Mouse (Mus musculus) forebrain, postnatal 0 days (tissue): ENCODE measurements around the gene Gm21783. TPM values are rescaled to one million over a fixed set of nuclear protein-coding genes. Genes with fewer than 3 reads are reported as not detected.
"Not testable (repeated sequence)": the region's sequence is repeated elsewhere in the genome, so short reads cannot be mapped to it uniquely, and the experiment has no call there.

Experiments
- ATAC-seq: fragments of 200-750 bp; cut with Nextera tagmentation; 2 replicates; pipeline ENCODE4 v1.8.0; 2017; ENCODE audit warnings: mild to moderate bottlenecking, moderate library complexity
- DNase-seq: peaks from one replicate; pipeline ENCODE4 v3.0.0-alpha.2; 2015
- H3K27ac ChIP-seq: fragments of 300-500 bp; sonication (generic); 2 replicates; pipeline ENCODE4 v1.5.1; 2014; ENCODE audit warnings: low read depth, mild to moderate bottlenecking, antibody characterized with exemption, low read length, moderate library complexity, mixed read lengths
- H3K27me3 ChIP-seq: fragments of 300-500 bp; sonication (generic); 2 replicates; pipeline ENCODE4 v1.6.1; 2014; ENCODE audit warnings: mild to moderate bottlenecking, low read length, mixed read lengths; ENCODE audit not compliant: insufficient read depth
- H3K36me3 ChIP-seq: fragments of 300-500 bp; sonication (generic); 2 replicates; pipeline ENCODE4 v1.6.1; 2014; ENCODE audit warnings: mild to moderate bottlenecking, moderate library complexity; ENCODE audit not compliant: insufficient read depth
- H3K4me1 ChIP-seq: fragments of 300-500 bp; sonication (generic); 2 replicates; pipeline ENCODE4 v1.6.1; 2014; ENCODE audit warnings: antibody characterized with exemption; ENCODE audit not compliant: insufficient read depth
- H3K4me2 ChIP-seq: fragments of 300-500 bp; sonication (generic); 2 replicates; pipeline ENCODE4 v1.6.1; 2014; ENCODE audit warnings: low read depth, mild to moderate bottlenecking, moderate library complexity
- H3K4me3 ChIP-seq: fragments of 300-500 bp; sonication (generic); 2 replicates; pipeline ENCODE4 v1.5.1; 2014; ENCODE audit warnings: low read depth, low read length, mixed read lengths
- H3K9ac ChIP-seq: fragments of 300-500 bp; sonication (generic); 2 replicates; pipeline ENCODE4 v1.6.1; 2014; ENCODE audit warnings: mild to moderate bottlenecking
- H3K9me3 ChIP-seq: fragments of 300-500 bp; sonication (generic); 2 replicates; pipeline ENCODE4 v1.6.1; 2016; ENCODE audit warnings: low read length
- WGBS: fragments of 180-500 bp; shearing (Covaris S2); extraction: QIAGEN DNeasy Blood & Tissue Kit; methylation state at CpG from one replicate; pipeline ENCODE4 v1.1.7; 2014; 5-methylcytosine and 5-hydroxymethylcytosine counted together
- polyA plus RNA-seq: library from polyadenylated mRNA; unstranded; fragments of >200 nt; fragmentation: Nextera tagmentation; extraction: Ambion mirVana; gene quantifications from 2 replicates; pipeline ENCODE4 v1.2.1, GENCODE M21; 2015
- total RNA-seq: library from RNA; depleted of rRNA; stranded (reverse); fragments of >200 nt; gene quantifications from 2 replicates; pipeline ENCODE4 v1.2.3, GENCODE M21; 2014; rRNA removed

Gm21783 gene
- not detected in 2 replicates for total RNA-seq
- not detected in 2 replicates for polyA plus RNA-seq

DNA sequence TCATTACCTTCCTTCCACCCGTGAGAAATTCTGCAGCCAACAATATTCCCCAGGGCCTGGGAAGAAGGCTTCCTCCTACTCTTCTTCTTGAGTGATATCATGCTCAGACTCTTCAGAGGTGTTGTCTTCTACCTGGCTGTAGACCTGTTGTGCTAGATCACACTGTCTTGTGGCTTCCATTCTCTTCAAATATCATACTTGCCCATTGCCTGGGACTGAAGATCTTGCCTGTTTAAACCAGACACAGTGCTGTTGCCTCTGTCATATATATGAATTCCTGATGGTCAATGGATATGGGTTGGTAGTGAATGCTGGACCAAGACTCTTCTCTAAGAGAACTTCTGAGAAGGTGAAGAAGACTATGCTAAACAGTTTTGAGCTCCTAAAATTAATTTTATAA lies at the start of gene Gm21783:
Gene Gm21783, minus strand, starts transcription at position 101 of the 400 bp plus-strand sequence.
- H3K27ac ChIP-seq, H3K27me3 ChIP-seq, H3K36me3 ChIP-seq, H3K9me3 ChIP-seq, H3K4me1 ChIP-seq, H3K4me2 ChIP-seq, ATAC-seq, H3K9ac ChIP-seq, H3K4me3 ChIP-seq, DNase-seq: not testable (repeated sequence)
- WGBS: no CpG with 5 or more reads among the region's 1 CpGs
